Mouse (Mus musculus) testis, postnatal 14 days (tissue): ENCODE results near the gene Naa15.

Experiments
- DNase-seq: peaks from one replicate; pipeline ENCODE4 v3.0.0; 2021; ENCODE audit warnings: low spot score

Naa15 gene

DNA sequence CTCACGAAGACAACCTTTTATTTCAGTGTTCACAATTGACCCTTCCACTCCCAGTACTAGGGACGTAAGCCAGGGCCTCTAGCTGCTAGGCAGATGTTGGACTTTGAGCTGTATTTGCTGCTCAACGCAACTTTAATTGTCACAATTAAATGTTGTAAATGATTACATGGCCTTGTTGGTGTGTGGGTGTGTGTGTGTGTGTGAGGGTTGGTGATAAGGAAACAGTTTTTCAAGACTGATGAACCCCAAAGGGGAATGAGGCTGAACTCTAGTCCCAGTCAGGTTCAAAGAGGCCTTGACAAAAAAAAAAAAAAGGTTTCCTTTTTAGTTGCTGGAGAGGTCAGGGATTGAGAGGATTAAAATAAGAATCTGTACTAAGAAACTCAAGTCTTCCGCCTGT is 102.5 kb downstream of the Naa15 start:
- no peak for DNase-seq

DNA sequence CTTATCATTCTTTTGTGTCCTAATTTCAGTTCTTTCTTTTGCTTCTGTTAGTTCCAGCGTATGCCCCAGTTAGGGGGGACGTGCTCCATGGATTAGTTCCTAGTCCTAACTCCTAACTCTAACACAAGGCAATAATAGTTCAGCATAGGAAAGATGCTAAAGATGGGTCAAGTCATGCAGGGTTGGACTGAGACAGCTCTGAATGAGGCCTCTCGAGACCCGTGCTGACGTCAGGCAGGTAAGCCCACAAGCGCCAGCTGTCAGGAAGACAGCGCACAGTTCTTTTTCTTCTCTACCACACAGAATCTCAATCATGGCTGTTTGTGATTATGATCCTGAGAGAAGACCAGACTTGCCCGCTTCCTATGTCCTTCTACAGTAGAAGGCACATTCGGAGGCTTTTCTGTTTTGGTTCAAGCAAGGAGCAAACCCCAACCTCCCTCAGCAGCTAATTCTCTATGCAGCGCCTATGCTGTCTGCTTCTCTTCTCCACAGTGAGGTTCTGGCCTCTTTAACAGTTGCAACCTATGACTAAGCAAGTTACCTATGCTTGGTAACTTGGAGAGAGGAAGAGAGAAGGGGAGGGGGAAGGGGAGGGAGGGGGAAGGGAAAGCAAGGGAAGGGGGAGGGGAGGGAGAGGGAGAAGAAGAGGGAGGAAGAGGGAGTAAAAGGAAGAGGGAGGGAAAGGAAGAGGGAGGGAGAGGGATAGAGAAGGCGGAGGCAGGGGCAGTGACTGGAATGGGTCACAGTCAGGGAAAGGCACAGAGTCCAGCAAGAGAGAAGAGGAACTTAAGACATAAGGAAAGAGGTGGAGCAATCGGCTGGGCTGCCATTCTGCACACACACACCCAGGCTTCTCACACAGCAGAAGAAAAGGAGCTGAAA is 103.2 kb downstream of the Naa15 start:
- no peak for DNase-seq

DNA sequence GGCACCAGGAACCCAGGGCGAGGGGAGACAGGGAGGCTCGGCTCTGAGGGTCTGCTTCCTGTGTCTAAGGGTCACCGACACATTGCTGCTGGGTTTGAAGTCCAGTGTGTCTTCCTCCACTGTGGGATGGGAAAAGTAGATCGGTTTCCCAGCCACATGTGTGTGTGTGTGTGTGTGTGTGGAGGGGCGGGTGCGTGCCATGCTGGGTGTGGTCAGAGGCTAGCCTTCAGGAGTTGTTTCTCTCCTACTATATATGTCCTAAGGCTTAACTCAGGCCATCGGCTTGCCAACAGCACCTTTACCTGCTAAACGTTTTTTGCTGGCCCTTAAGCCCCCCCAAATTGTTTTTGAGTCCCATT is 103.8 kb downstream of the Naa15 start:
- no peak for DNase-seq

DNA sequence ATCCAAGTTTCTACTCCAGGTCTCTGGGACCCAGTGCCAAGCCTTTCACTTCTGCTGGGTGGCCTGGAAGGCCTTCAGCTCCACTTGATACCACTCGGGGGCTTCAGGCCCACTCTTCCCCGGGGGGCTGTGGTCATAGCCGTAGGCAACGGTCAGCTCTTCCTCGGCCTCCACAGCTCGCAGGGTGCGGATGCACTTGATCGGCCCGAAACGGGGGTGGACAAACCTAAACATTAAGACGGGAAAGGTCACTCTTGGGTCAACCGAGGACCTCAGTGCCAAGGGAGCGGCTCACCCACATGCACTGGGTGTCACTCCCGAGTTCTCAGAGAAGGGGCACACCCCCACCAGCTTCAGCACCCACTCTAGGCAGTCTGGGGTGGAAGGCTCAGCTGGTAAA is 106.3 kb downstream of the Naa15 start:
- no peak for DNase-seq

DNA sequence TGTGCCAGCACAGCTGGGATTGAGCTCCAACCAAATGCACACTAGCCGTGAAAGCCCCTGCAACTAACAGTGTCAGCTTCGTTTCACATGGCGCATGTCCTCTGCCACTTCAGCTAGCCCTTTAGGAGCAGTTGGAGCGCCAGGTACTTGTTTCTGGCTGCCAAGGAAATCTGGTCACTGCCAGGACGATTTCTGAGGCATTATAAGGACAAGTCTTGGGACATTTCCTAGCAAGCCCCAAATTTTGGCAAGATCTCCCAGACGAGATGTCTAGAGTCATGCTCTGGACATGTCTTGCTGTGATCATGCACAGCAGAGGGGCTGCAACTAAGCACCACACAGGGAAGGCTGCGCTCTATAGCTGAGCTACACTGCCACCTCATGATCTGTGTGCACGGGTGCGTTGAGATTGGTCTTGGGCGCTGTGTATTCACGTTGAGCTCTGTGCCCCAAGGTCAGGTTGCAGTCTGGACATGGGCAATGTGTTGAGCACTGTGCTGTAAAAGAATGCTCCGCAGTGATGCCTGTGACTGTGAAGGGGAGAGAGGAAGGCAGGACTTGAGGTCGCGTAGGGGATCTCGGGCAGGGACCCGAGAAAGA is 110.3 kb downstream of the Naa15 start:
- DNase-seq = no peak
